Mouse (Mus musculus): ENCODE results near the gene Retsat. TPM values are rescaled to one million over a fixed set of nuclear protein-coding genes. Genes with fewer than 3 reads are reported as not detected.
A peak's percentile ranks its signal among the peaks of the same experiment; 100 is the strongest.

Gene Retsat
- total and polyA plus RNA-seq, 2 experiments = 180 to 340 TPM

DNA sequence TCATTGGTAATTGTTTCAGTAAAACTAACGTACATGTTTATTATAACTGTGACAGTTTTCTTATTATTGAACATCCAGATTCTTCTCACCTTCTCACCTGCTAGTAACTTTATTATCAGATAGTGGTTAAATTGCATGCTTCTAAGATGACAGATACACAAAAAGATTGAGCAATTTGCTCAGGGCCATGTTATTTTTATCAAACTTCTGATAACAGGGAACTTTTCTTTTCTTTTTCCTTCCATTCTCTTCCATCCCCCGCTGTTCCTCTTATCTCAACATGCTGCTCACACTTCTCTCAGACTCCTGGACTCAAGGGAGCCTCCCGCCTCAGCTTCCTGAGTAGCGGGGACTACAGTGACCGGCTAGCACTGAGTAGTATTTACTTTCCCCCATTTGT, 22.6 kb downstream of the Retsat start:
- no peaks in the 10 kb centered on the region for H3K27me3 ChIP-seq (ENCODE audit: control insufficient read depth, insufficient read depth, low read length)

DNA sequence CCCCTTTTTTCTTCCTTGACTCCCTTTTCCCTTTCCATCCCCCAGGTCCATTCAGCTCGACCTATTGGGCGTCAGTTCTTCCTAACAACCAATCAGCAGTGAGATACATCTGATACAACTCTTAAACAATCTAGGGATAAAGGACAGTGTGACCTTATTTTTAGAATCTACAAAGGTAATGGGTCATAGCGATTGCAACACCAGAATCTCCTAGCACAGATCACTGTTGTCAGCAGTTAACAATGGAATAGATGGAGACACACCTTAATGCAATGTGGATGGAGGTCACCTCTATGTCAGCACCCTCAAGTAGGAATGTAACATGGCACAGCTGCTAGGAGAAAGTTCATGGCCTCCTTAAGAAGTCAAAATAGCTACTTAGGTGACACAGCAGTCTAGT, 24.6 kb downstream of the Retsat start:
- Histone ChIP-seq H3K4me1 (ENCODE audit: control insufficient read depth, insufficient read depth, low read length) (peaks cover 35% of the 10 kb centered on the region), H3K36me3 (ENCODE audit: control insufficient read depth, insufficient read depth, low read length) (no peaks in the 10 kb centered on the region), H3K4me3 (ENCODE audit: insufficient read depth, low read depth, low read length) (no peak overlapping the region), H3K27ac (replicated peaks; ENCODE audit: insufficient read depth, low read depth, low read length) (no peak overlapping the region), H3K9ac (ENCODE audit: low read depth, low read length) (no peak overlapping the region), H3K79me2 (ENCODE audit: control insufficient read depth, insufficient read depth, low read length) (no peaks in the 10 kb centered on the region), H3K27me3 (ENCODE audit: control insufficient read depth, insufficient read depth, low read length) (no peaks in the 10 kb centered on the region)
- DNase-seq (ENCODE audit: extremely low read depth, low read depth, low spot score) = peak; percentile 88
- 20% methylated on average over 3 of the region's 3 CpGs for WGBS
- TF ChIP-seq CTCF (IDR thresholded peaks at IDR 0.05; ENCODE audit: low read depth, low read length) (no peak), POLR2A (IDR thresholded peaks at IDR 0.05; ENCODE audit: extremely low read depth, insufficient read depth, low read length) (no peak)

More for the DNA sequence above, 22.6 kb downstream of the Retsat start:
- peak overlapping the region; percentile 53 for H3K27ac ChIP-seq (replicated peaks; ENCODE audit: insufficient read depth, low read depth, low read length)
- H3K79me2 ChIP-seq (ENCODE audit: control insufficient read depth, insufficient read depth, low read length) = peaks cover 6% of the 10 kb centered on the region; the same call in 1 of the 2 replicates
- WGBS = 22% methylated on average over 5 of the region's 5 CpGs
- no peaks in the 10 kb centered on the region for H3K36me3 ChIP-seq (ENCODE audit: control insufficient read depth, insufficient read depth, low read length)
- DNase-seq (ENCODE audit: extremely low read depth, low read depth, low spot score) = peak; percentile 74
- H3K4me1 ChIP-seq (ENCODE audit: control insufficient read depth, insufficient read depth, low read length) = peaks cover 35% of the 10 kb centered on the region
- no peak overlapping the region for H3K4me3 ChIP-seq (ENCODE audit: insufficient read depth, low read depth, low read length)
- TF ChIP-seq CTCF (IDR thresholded peaks at IDR 0.05; ENCODE audit: low read depth, low read length) (no peak), POLR2A (IDR thresholded peaks at IDR 0.05; ENCODE audit: extremely low read depth, insufficient read depth, low read length) (no peak)
- H3K9ac ChIP-seq (ENCODE audit: low read depth, low read length) = no peak overlapping the region

DNA sequence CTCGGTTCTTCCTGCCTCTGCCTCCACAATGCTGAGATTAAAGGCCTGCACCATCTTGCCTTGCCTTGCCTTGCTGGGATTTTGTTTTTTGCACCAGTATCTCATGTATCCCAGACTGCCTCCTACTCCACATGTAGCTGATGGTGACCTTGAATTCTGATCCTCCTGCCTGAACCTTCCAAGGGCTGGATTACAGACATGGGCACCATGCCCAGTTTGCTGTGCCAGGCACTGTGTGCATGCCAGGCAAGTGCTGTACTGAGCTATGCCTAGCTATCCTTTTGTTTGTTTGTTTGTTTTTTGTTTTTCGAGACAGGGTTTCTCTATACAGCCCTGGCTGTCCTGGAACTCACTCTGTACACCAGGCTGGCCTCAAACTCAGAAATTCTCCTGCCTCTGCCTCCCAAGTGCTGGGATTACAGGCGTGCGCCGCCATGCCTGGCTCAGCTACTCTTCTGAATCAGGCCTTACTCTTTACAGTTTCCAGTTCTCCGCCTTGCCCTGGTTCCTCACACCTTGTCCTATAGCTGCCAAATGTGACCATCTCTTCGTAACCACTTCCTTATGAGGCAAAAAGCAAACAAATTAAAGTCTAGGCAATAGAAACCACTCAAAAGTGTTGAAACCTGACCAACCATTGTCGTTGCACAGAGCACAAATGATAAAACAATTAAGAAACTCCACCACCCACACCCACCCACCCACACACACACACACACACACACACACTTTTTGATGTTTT, 25.6 kb downstream of the Retsat start:
- TF ChIP-seq POLR2A (IDR thresholded peaks at IDR 0.05; ENCODE audit: extremely low read depth, insufficient read depth, low read length) = no peak
- TF ChIP-seq CTCF (IDR thresholded peaks at IDR 0.05; ENCODE audit: low read depth, low read length) = no peak
- Histone ChIP-seq H3K9ac (ENCODE audit: low read depth, low read length) (no peak overlapping the region), H3K4me1 (ENCODE audit: control insufficient read depth, insufficient read depth, low read length) (peaks cover 31% of the 10 kb centered on the region), H3K27ac (replicated peaks; ENCODE audit: insufficient read depth, low read depth, low read length) (peak overlapping the region; percentile 68), H3K4me3 (ENCODE audit: insufficient read depth, low read depth, low read length) (no peak overlapping the region), H3K79me2 (ENCODE audit: control insufficient read depth, insufficient read depth, low read length) (no peaks in the 10 kb centered on the region), H3K27me3 (ENCODE audit: control insufficient read depth, insufficient read depth, low read length) (no peaks in the 10 kb centered on the region), H3K36me3 (ENCODE audit: control insufficient read depth, insufficient read depth, low read length) (no peaks in the 10 kb centered on the region)
- WGBS = 63% methylated on average over 8 of the region's 8 CpGs
- DNase-seq (ENCODE audit: extremely low read depth, low read depth, low spot score) = peak; percentile 96

DNA sequence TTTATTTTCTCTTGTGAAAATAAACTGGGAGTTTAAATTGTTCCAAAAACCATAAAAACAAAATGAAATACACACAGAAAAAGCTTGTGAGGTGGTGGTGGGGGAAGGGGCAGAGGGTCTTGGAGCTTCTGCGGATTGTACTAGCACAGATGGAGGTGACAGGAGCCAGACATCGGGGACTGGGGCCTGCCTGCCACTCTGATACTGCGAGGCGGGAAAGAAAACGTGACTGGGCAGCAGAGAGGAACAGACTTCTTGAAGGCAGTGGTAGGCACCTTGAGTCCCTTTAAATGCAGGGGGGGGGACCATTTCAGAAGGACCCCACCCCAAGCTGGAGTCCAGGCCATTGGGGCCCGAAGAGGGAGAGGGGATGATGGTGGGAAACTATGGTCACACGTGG, 28.1 kb downstream of the Retsat start:
- Histone ChIP-seq H3K4me1 (ENCODE audit: control insufficient read depth, insufficient read depth, low read length) (peaks cover 29% of the 10 kb centered on the region), H3K27me3 (ENCODE audit: control insufficient read depth, insufficient read depth, low read length) (no peaks in the 10 kb centered on the region), H3K79me2 (ENCODE audit: control insufficient read depth, insufficient read depth, low read length) (no peaks in the 10 kb centered on the region), H3K36me3 (ENCODE audit: control insufficient read depth, insufficient read depth, low read length) (no peaks in the 10 kb centered on the region), H3K4me3 (ENCODE audit: insufficient read depth, low read depth, low read length) (no peak overlapping the region), H3K27ac (replicated peaks; ENCODE audit: insufficient read depth, low read depth, low read length) (peak overlapping the region; percentile 41), H3K9ac (ENCODE audit: low read depth, low read length) (no peak overlapping the region)
- WGBS = 43% methylated on average over 7 of the region's 7 CpGs
- no peak for DNase-seq (ENCODE audit: extremely low read depth, low read depth, low spot score)
- TF ChIP-seq CTCF (IDR thresholded peaks at IDR 0.05; ENCODE audit: low read depth, low read length) (no peak), POLR2A (IDR thresholded peaks at IDR 0.05; ENCODE audit: extremely low read depth, insufficient read depth, low read length) (no peak)

DNA sequence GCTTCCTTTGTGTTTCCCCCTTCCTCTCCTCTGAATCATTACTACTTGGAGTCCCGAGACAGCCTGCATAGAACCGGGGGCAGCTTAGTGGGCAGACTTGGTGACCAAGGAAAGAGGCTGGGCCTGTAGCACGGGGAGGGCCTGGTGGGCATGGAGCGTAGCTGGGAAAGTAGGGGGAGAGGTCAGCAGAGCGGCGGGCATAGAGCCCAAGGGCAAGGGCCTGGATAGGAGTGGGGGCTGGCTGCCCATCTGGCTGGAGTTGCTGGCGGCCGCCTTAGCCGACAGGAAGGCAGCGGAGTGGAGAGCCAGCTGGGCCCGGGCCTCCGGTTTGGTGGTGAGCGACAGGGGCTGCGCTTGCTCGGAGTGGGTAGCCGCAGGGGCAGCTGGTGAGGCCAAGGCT, 29.0 kb downstream of the Retsat start:
- H3K27ac ChIP-seq (replicated peaks; ENCODE audit: insufficient read depth, low read depth, low read length) = no peak overlapping the region
- H3K79me2 ChIP-seq (ENCODE audit: control insufficient read depth, insufficient read depth, low read length) = no peaks in the 10 kb centered on the region
- DNase-seq (ENCODE audit: extremely low read depth, low read depth, low spot score) = peak; percentile 73
- 84% methylated on average over 16 of the region's 16 CpGs for WGBS
- peaks cover 26% of the 10 kb centered on the region for H3K4me1 ChIP-seq (ENCODE audit: control insufficient read depth, insufficient read depth, low read length)
- TF ChIP-seq POLR2A (IDR thresholded peaks at IDR 0.05; ENCODE audit: extremely low read depth, insufficient read depth, low read length) (no peak), CTCF (IDR thresholded peaks at IDR 0.05; ENCODE audit: low read depth, low read length) (no peak)
- H3K36me3 ChIP-seq (ENCODE audit: control insufficient read depth, insufficient read depth, low read length) = no peaks in the 10 kb centered on the region
- no peaks in the 10 kb centered on the region for H3K27me3 ChIP-seq (ENCODE audit: control insufficient read depth, insufficient read depth, low read length)
- no peak overlapping the region for H3K4me3 ChIP-seq (ENCODE audit: insufficient read depth, low read depth, low read length)
- H3K9ac ChIP-seq (ENCODE audit: low read depth, low read length) = no peak overlapping the region

DNA sequence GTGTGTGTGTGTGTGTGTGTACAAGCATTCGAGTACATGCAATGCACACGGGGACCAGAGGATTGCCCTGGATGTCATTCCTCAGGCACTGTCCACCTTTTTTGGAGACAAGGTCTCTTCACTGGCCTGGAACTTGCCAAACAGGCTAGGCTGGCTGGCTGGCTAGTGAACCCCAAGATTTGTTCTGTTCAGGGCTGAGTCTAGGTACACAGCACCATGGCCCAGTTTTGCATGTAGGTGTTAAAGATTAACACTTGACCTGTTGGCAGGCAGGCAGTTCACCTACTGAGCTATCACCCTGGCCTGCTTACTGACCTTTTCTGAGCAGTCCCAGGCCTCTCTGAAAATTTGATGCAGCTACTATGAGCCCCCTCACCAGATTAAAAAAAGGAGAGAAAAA, 32.1 kb downstream of the Retsat start:
- Histone ChIP-seq H3K9ac (ENCODE audit: low read depth, low read length) (no peak overlapping the region), H3K27me3 (ENCODE audit: control insufficient read depth, insufficient read depth, low read length) (no peaks in the 10 kb centered on the region), H3K4me3 (ENCODE audit: insufficient read depth, low read depth, low read length) (no peak overlapping the region), H3K79me2 (ENCODE audit: control insufficient read depth, insufficient read depth, low read length) (no peaks in the 10 kb centered on the region), H3K27ac (replicated peaks; ENCODE audit: insufficient read depth, low read depth, low read length) (peak overlapping the region; percentile 66), H3K4me1 (ENCODE audit: control insufficient read depth, insufficient read depth, low read length) (peaks cover 16% of the 10 kb centered on the region), H3K36me3 (ENCODE audit: control insufficient read depth, insufficient read depth, low read length) (no peaks in the 10 kb centered on the region)
- peak; percentile 99 for DNase-seq (ENCODE audit: extremely low read depth, low read depth, low spot score)
- TF ChIP-seq CTCF (IDR thresholded peaks at IDR 0.05; ENCODE audit: low read depth, low read length) (no peak), POLR2A (IDR thresholded peaks at IDR 0.05; ENCODE audit: extremely low read depth, insufficient read depth, low read length) (no peak)
- WGBS = 31% methylated on average over 2 of the region's 2 CpGs
